Mouse (Mus musculus): ENCODE data around the gene Gyg. TPM values are rescaled to one million over a fixed set of nuclear protein-coding genes. Genes with fewer than 3 reads are reported as not detected.
"Not testable (repeated sequence)": the region's sequence is repeated elsewhere in the genome, so short reads cannot be mapped to it uniquely, and the experiment has no call there.

Gyg gene
- total RNA-seq, 2 experiments from 2014 or later = 154 to 168 TPM

- no peak for DNase-seq
These were observed 23.8 kb downstream of the Gyg start for GRCm38 (mm10) chr3:20131350-20131720.

DNA sequence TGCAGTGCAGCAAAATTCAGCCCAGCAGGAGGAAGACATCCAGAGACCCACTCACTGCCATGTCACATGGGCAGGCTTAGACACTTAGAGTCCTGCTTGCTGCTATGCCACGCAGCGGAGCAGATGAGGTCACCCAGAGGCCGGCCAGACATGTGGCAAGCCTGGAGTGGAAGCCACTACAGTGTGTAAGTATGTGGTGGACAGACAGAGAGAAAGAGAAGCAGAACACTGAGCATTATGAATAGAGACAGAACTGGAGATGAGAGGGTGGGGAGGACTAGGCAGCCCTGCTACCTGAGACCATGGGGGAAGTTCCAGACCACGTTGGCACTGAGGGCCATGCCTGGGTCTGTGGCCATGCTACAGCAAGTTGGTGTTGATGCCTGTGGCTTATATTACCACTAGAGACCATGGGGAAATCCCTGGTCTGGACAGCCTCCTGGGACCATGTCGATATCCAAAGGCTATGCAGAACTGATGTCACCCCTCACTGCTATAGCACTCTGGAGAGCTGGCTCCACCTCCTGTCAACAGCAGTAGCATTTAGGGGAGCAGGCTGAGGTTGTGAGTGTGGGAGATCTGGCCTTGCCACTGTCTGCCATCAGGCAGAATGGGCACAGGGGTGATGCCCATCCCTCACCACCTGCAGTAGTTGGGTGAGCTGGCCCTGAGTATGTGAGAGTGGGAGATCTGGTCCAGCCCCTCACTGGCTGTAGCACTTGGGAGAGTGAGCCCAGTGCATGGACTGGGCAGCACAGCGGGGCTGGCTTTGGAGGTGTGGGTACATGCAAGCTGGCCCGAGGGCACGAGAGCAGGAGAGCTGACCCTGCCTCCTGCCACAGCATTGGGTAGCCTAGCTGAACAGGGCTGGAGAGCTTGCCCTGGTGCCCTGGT is 24.4 kb downstream of the Gyg start:
- DNase-seq = peak; percentile 44 to 47

DNA sequence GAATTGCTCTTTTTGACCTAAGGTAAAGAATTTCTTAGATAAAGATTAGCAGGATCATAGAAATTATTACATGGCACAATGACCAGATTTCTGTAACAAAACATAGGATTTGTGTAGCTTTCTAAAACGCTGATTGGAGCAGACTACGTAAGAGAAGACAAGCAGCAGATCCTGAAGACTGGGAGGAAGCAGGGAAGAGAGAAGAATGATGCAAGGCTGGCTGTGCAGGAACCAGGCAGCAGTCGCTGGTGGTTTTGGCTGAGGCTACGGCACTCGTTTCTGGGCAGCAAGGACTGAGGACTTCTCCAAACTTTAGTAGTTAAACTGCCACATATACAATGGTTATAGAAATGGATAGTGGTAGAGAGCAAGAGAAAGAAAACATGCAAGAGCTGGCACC is 25.6 kb downstream of the Gyg start:
- DNase-seq = no peak

DNA sequence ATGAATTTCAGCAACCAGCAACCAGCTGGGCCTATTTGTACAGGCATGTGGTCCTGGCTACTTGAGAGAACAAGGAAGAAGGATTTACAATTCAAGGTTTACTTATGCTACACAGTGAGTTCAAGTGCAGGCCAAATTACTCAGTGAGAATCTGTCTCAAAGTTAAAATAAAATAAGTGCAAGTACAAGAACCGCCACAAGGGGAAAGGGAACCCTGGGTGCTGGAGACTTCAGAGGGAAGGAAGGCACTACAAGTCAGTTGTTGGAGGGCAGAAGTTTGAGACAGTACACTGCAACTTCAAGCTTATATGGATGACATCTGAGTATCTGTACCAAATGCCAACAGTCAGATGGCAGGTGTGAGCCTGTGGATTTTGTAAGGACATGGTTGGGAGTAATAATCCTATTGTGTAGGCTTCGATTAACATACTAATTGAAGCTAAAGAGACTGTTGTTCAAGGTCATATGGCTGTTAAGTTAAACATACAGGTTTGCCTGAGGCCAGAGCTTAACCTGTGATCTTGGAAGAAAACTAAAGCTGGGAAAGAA is 28.0 kb downstream of the Gyg start:
- no peak for DNase-seq

DNA sequence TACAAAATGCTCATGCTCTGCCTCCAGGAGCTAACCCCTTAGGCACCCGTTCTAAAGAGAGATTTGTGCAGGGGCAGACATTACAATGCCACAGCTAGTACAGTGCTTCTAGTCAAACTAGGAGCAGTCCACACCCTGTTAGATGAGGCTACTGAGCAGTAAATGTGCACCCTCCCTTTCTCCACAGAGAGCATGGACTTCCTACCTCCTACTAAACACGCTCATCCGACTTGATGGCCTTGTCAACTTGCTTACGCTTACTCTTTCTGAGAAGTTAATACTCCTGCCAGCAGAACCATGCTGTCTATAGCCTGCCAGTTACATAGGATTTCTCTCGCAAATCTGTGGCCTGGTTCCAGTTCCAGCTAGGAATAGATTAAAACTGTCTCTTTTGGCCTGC is 29.5 kb downstream of the Gyg start:
- no peak for DNase-seq

- not testable (repeated sequence) for DNase-seq
These were observed 33.5 kb downstream of the Gyg start for GRCm38 (mm10) chr3:20121582-20121981.

DNA sequence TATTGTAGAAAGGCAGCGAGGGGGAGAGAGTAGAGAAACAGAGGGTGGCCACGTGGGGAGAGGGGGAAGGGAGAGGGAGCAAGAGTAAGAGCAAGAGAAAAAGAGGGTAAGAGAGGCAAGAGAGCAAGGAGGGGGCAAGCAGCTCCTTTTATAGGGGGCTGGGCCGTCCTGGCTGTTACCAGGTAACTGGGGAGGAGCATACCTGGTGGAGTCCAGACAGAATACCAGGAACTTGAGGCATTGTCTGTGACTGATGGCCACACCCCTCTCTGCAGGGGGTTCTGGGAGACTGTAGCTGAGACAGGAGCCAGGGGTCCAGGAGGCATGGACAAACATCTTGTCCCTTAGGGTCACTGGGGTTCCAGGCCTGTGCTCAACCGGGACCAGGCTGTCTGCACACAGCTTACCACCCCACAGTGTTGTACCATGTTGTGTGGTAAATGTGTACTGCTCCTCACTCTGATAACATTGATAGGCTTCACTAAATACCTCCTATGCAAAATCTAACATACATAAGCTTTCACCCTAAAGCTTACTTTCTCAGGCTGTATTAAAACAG is 35.4 kb downstream of the Gyg start:
- DNase-seq = no peak

- no peak for DNase-seq
These were observed 36.0 kb downstream of the Gyg start for GRCm38 (mm10) chr3:20119044-20119591.

DNA sequence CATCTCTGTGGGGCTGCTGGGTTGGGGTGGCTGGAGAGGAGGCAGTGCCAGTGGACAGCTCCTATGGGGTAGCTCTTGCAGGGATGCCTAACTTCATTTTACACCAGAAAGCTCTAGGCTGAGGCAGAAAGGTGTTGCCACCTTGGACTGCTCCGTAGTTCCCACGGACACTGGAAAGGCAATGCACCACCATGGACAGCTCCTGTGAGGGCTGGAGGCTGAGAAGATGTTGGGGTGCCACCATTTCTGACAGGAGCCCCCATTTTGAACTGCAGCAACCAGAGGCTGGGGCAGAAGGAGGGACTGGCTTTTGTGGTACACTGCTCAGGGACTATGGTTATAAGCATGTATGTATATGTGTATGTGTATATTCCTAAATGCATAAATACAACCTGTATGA is 43.2 kb downstream of the Gyg start:
- DNase-seq = no peak

- no peak for DNase-seq
These were observed 46.2 kb downstream of the Gyg start for GRCm38 (mm10) chr3:20108881-20109280.

- no peak for DNase-seq
These were observed 50.3 kb downstream of the Gyg start for GRCm38 (mm10) chr3:20104776-20105175.

- no peak for DNase-seq
These were observed 50.8 kb downstream of the Gyg start for GRCm38 (mm10) chr3:20104318-20104717.

DNA sequence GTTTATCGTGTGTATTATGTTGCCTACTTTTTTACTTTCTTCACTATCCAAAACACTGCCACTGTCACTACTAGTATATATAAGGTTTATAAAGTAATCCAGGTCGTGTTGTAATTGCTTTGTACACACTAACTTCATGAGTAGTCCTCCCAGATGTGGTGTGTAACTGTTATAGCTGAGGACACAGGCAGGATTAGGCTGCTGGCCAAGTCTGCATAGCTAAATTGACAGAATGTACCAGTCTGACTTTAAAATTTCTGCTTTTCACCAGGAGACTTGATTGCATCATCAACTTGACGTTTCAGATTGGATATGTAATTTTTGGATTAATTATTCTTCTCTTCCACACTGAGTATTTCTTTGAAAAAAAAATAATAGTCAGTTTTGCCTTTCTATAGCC is 51.3 kb downstream of the Gyg start:
- no peak for DNase-seq

DNA sequence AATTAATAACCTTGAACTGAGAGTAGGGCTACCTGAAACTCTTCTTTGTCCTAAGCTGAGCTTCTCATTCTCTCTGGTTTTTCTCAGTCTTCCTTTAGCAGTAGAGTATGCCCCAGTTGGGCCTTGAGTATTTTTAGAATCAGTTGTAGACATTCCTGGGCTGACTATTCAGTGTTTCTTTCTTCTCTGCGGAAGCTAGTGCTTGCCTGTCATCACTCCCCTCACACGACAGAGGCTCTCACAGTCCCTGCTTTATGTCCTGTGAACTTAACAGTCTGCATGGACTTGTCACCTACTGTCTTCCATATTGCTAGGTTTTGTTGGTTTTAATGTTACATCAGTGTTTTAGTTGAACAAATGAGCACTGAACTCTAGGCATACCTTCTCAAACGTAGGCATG is 73.0 kb downstream of the Gyg start:
- DNase-seq = peak; percentile 64 to 69

- peak; percentile 13 to 15 for DNase-seq
These were observed 78.7 kb downstream of the Gyg start for GRCm38 (mm10) chr3:20076145-20077053.

Other genes with a start within 250 kb of the Gyg start
- gene Cp, start 198.3 kb downstream of the Gyg start, total RNA-seq (2021) = 10 to 100 TPM; 34.6 to 46.0 TPM
- gene Hps3, start 120.0 kb downstream of the Gyg start, total RNA-seq (2021) = 1 to 10 TPM; 6.4 to 9.4 TPM
- 10 to 100 TPM; 10.4 to 14.2 TPM for gene Hltf, start 97.5 kb downstream of the Gyg start, total RNA-seq (2021)
- gene Cpa3, start 86.9 kb upstream of the Gyg start, total RNA-seq (2021) = 1 to 10 TPM in 1 of 2 experiments, under 1 TPM in 1; 0.84 to 1.9 TPM
- not detected for gene Cpb1, start 120.4 kb upstream of the Gyg start, total RNA-seq (2021)
- gene Agtr1b, start 211.9 kb upstream of the Gyg start, total RNA-seq (2021) = not detected

Data from heart, adult 18-20 months (tissue).